Mouse (Mus musculus): ENCODE results near the gene Foxn2.
A peak's percentile ranks its signal among the peaks of the same experiment; 100 is the strongest.

Foxn2 gene

GRCm38 (mm10) chr17:88440285-88441000 lies at the start of gene Foxn2:
Gene Foxn2 (plus strand): TSS chr17:88440711.
- TF ChIP-seq GATA4 (IDR thresholded peaks at IDR 0.05; ENCODE audit: insufficient replicate concordance, low read length) = peak; percentile 27; the same call in 1 of the 2 replicates

DNA sequence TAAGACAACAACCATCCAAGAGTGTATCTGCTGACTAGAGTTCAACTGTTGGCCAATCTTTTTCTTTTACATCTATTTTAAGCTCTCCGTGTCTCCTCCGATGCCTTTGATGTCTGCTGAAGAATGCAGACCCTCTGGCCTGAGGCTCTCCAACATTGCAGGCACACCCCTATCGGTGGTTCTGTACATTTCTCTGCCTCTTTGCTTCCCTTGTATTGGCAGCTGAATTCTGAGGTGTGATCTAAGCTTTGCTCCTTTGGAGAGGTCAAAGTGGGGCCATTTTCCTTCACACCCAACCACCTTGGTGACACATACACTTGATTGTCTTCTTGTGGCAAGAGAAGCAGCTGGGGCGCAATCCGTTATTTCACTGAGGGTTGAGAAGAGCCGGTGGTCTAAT lies 43.0 kb upstream of the Foxn2 start:
- no peak for TF ChIP-seq GATA4 (IDR thresholded peaks at IDR 0.05; ENCODE audit: insufficient replicate concordance, low read length)

- no peak for TF ChIP-seq GATA4 (IDR thresholded peaks at IDR 0.05; ENCODE audit: insufficient replicate concordance, low read length)
Measured at GRCm38 (mm10) chr17:88398090-88398489, 42.4 kb upstream of the Foxn2 start.

GRCm38 (mm10) chr17:88398854-88399253 lies 41.7 kb upstream of the Foxn2 start:
- no peak for TF ChIP-seq GATA4 (IDR thresholded peaks at IDR 0.05; ENCODE audit: insufficient replicate concordance, low read length)

DNA sequence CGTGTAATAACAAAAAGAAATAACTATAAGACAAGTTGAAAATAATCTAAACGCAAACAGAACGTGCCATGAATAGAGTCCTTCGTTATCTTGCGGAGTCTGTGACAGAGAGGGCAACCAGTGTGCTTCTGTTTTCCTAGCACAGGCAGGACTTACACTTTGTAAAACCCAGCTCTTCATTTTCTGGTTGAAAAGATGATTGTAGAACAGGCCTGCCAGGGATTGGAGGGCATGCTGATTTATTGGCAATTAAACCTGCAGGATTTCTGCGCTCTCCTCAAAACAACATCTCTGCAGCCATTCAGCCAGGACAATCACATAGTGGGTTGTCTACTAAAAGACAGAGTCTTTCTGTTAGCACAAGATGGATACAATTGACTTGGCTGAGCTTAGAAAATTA lies 40.4 kb upstream of the Foxn2 start:
- TF ChIP-seq GATA4 (IDR thresholded peaks at IDR 0.05; ENCODE audit: insufficient replicate concordance, low read length) = no peak

- no peak for TF ChIP-seq GATA4 (IDR thresholded peaks at IDR 0.05; ENCODE audit: insufficient replicate concordance, low read length)
Measured at GRCm38 (mm10) chr17:88400702-88401475, 39.6 kb upstream of the Foxn2 start.

DNA sequence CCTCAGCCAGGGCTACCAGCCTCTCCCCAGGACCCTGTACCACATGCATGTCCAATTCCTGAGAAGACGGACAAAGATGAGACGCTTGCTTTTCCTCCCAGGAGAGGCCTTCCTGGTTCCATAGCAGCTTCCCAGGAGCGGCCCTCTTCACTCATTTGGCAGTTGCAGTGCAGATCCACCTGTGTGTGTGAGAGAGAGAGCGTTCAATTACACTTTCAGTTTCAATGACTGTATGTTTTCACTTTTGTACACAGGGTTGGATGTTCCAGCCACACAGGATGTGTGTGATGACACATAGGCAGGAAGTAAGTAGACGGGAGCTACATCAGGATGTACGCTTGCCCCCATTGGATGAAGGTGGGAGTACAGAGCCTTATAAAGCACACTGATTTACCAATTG lies 37.2 kb upstream of the Foxn2 start:
- TF ChIP-seq GATA4 (IDR thresholded peaks at IDR 0.05; ENCODE audit: insufficient replicate concordance, low read length) = no peak

GRCm38 (mm10) chr17:88404471-88404870 lies 36.0 kb upstream of the Foxn2 start:
- no peak for TF ChIP-seq GATA4 (IDR thresholded peaks at IDR 0.05; ENCODE audit: insufficient replicate concordance, low read length)

DNA sequence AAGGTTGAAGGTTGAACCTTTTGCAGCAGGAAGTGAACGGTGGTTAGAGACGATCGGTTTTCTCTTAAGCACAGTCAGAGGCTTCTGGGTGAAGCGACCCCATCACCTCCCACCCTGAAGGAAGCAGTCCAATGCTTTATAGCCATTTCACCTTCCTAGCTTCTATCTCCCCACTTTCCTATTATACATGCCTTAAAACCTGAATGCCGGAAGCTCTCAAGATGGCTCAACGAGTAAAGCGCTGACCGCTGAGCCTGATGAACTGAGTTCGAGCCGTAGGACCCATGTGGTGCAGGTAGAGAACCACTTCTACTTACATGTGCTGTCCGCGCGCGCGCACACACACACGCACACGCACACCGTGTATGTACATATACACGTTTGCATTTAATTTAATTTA lies 35.4 kb upstream of the Foxn2 start:
- no peak for TF ChIP-seq GATA4 (IDR thresholded peaks at IDR 0.05; ENCODE audit: insufficient replicate concordance, low read length)

DNA sequence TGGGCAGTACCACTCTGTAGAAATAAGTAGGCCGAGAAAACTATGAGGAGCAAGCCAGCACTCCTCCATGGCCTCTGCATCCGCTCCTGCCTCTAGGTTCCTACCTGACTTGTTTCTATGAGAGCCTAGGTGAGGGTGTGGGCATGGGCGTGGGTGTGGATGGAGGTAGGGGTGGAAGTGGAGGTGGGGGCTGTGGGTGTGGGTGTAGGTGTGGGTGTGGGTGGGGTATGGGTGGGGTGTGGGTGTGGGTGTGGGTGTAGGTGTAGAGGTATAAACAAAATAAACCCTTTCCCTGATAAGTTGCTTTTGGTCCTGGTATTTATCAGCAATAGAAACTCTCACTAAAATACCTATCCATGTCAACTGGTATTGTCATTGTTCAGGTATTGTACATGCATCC lies 30.8 kb upstream of the Foxn2 start:
- no peak for TF ChIP-seq GATA4 (IDR thresholded peaks at IDR 0.05; ENCODE audit: insufficient replicate concordance, low read length)

- no peak for TF ChIP-seq GATA4 (IDR thresholded peaks at IDR 0.05; ENCODE audit: insufficient replicate concordance, low read length)
Measured at GRCm38 (mm10) chr17:88413155-88413836, 27.2 kb upstream of the Foxn2 start.

- TF ChIP-seq GATA4 (IDR thresholded peaks at IDR 0.05; ENCODE audit: insufficient replicate concordance, low read length) = no peak
Measured at GRCm38 (mm10) chr17:88420426-88420825, 20.1 kb upstream of the Foxn2 start.

- TF ChIP-seq GATA4 (IDR thresholded peaks at IDR 0.05; ENCODE audit: insufficient replicate concordance, low read length) = no peak
Measured at GRCm38 (mm10) chr17:88421246-88421645, 19.3 kb upstream of the Foxn2 start.

DNA sequence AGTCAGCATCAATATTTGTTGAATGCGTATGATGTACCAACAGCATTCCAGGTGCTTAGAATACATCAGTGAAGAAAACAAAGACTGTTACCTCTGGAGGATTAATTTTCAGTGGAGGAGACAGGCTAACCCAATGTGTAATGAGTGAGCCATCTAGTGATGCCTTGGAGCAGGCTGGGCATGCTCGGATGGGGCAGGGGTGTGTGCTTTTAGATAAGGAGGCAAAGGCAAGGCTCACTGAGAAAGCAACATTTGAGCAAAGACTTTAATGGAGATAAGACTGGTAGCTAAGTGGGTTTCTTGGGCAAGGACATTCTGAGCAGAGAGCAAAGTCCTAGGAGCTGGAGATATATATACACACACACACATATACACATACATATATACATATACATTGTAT lies 9.8 kb upstream of the Foxn2 start:
- no peak for TF ChIP-seq GATA4 (IDR thresholded peaks at IDR 0.05; ENCODE audit: insufficient replicate concordance, low read length)

GRCm38 (mm10) chr17:88431486-88431885 lies 9.0 kb upstream of the Foxn2 start:
- TF ChIP-seq GATA4 (IDR thresholded peaks at IDR 0.05; ENCODE audit: insufficient replicate concordance, low read length) = no peak

DNA sequence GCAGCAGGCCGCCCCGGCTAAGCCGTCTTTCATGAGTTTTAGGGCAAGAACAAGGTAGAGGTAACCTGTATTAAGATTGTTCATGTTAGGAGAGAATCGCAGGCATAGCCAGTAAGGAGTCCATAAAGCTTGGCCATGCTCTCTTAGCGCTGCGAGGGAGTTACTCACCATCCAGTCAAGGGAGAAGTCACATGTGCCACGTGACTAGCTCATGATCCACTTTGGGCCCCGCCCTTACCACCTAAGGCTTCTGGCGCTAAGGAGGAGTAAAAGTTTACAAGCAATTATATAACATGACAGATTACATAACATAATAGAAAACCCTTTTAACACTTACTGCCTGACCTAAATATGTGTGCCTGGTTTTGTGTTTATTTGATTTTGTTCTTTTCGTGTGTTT lies 8.5 kb upstream of the Foxn2 start:
- TF ChIP-seq GATA4 (IDR thresholded peaks at IDR 0.05; ENCODE audit: insufficient replicate concordance, low read length) = no peak

All from liver, adult (tissue).